Comparison of ENCODE assay signal across 22 mouse cellular contexts in genomic region chr5:45105236-45105816, GRCm38 (mm10).
DNase-seq lines count a peak whose midpoint lies in the region; ATAC-seq lines count a peak whose summit lies in the region.
"Had no signal": no experiment of that assay in that cellular context is flagged by ENCODE, and none has a peak within 500 bp of the region (broad histone marks: within the 10 kb centered on the region; RNA-seq: fewer than 3 reads in every experiment).

No protein-coding gene starts in this region.

- H3K4me3 ChIP-seq in hindbrain, embryonic 13.5 days = no peak overlapping the region
- no peak overlapping the region for H3K4me3 ChIP-seq in hindbrain, embryonic 10.5 days
- no peak overlapping the region for H3K4me3 ChIP-seq in midbrain, embryonic 16.5 days (ENCODE audit: low read depth, low read length)
- no peak overlapping the region for H3K4me3 ChIP-seq in midbrain, embryonic 10.5 days
- no peak overlapping the region for H3K4me3 ChIP-seq in forebrain, embryonic 16.5 days (replicated peaks; ENCODE audit: low read length)
- H3K4me3 ChIP-seq in neural tube, embryonic 15.5 days (replicated peaks) = no peak overlapping the region
- H3K4me3 ChIP-seq: embryonic facial prominence, embryonic 15.5 days; heart, embryonic 10.5 days; left cerebral cortex, adult 2 months; myocyte had no signal

- peak; percentile 38; the same call in 1 of the 2 replicates for ATAC-seq in hindbrain, embryonic 13.5 days (ENCODE audit: low FRiP score)
- no peak for ATAC-seq in midbrain, embryonic 16.5 days
- peak; percentile 70 for ATAC-seq in forebrain, embryonic 16.5 days
- ATAC-seq in neural tube, embryonic 15.5 days (ENCODE audit: low FRiP score) = peak; percentile 58; the same call in 1 of the 2 replicates

- H3K27ac ChIP-seq in hindbrain, embryonic 13.5 days = no peak overlapping the region; the same call in 1 of the 2 replicates
- H3K27ac ChIP-seq in hindbrain, embryonic 10.5 days = no peak overlapping the region
- peak overlapping the region; percentile 44; the same call in 1 of the 2 replicates for H3K27ac ChIP-seq in midbrain, embryonic 16.5 days (ENCODE audit: low read length)
- no peak overlapping the region for H3K27ac ChIP-seq in midbrain, embryonic 10.5 days (replicated peaks)
- peak overlapping the region; percentile 53 for H3K27ac ChIP-seq in forebrain, embryonic 16.5 days (ENCODE audit: low read length)
- H3K27ac ChIP-seq in neural tube, embryonic 15.5 days (replicated peaks) = no peak overlapping the region
- H3K27ac ChIP-seq: embryonic facial prominence, embryonic 15.5 days; heart, embryonic 10.5 days; left cerebral cortex, adult 2 months had no signal

- no peaks in the 10 kb centered on the region for H3K9me3 ChIP-seq in hindbrain, embryonic 13.5 days
- no peaks in the 10 kb centered on the region for H3K9me3 ChIP-seq in hindbrain, embryonic 10.5 days
- H3K9me3 ChIP-seq in midbrain, embryonic 16.5 days (replicated peaks; ENCODE audit: control insufficient read depth, low read length, poor library complexity, severe bottlenecking) = no peaks in the 10 kb centered on the region
- no peaks in the 10 kb centered on the region for H3K9me3 ChIP-seq in midbrain, embryonic 10.5 days (replicated peaks)
- no peaks in the 10 kb centered on the region for H3K9me3 ChIP-seq in forebrain, embryonic 16.5 days (ENCODE audit: control insufficient read depth, low read length)
- no peaks in the 10 kb centered on the region for H3K9me3 ChIP-seq in neural tube, embryonic 15.5 days (replicated peaks)
- H3K9me3 ChIP-seq: embryonic facial prominence, embryonic 15.5 days; heart, embryonic 10.5 days had no signal

- no peak overlapping the region for H3K9ac ChIP-seq in hindbrain, embryonic 13.5 days
- H3K9ac ChIP-seq in midbrain, embryonic 16.5 days (ENCODE audit: low read depth, low read length) = no peak overlapping the region
- H3K9ac ChIP-seq in forebrain, embryonic 16.5 days (replicated peaks; ENCODE audit: low read depth, low read length) = no peak overlapping the region
- no peak overlapping the region for H3K9ac ChIP-seq in neural tube, embryonic 15.5 days (replicated peaks)
- H3K9ac ChIP-seq: embryonic facial prominence, embryonic 15.5 days had no signal

- no peaks in the 10 kb centered on the region for H3K27me3 ChIP-seq in hindbrain, embryonic 13.5 days
- H3K27me3 ChIP-seq in hindbrain, embryonic 10.5 days (ENCODE audit: insufficient read depth, poor library complexity, severe bottlenecking) = no peaks in the 10 kb centered on the region
- H3K27me3 ChIP-seq in midbrain, embryonic 16.5 days (ENCODE audit: control insufficient read depth, insufficient read depth, low read depth, low read length) = no peaks in the 10 kb centered on the region
- no peaks in the 10 kb centered on the region for H3K27me3 ChIP-seq in midbrain, embryonic 10.5 days (ENCODE audit: low read depth, poor library complexity, severe bottlenecking)
- no peaks in the 10 kb centered on the region for H3K27me3 ChIP-seq in forebrain, embryonic 16.5 days (replicated peaks; ENCODE audit: control insufficient read depth, insufficient read depth, low read length)
- H3K27me3 ChIP-seq in neural tube, embryonic 15.5 days (replicated peaks) = no peaks in the 10 kb centered on the region
- H3K27me3 ChIP-seq: CH12.LX; embryonic facial prominence, embryonic 15.5 days had no signal

- WGBS in hindbrain, embryonic 13.5 days = 68% methylated on average over 9 of the region's 9 CpGs
- 77% methylated on average over 9 of the region's 9 CpGs for WGBS in hindbrain, embryonic 10.5 days
- WGBS in midbrain, embryonic 16.5 days = 50% methylated on average over 9 of the region's 9 CpGs
- WGBS in midbrain, embryonic 10.5 days = 85% methylated on average over 9 of the region's 9 CpGs
- WGBS in forebrain, embryonic 16.5 days = 36% methylated on average over 9 of the region's 9 CpGs
- WGBS in neural tube, embryonic 15.5 days = 62% methylated on average over 9 of the region's 9 CpGs

- no peaks in the 10 kb centered on the region for H3K36me3 ChIP-seq in hindbrain, embryonic 13.5 days
- no peaks in the 10 kb centered on the region for H3K36me3 ChIP-seq in hindbrain, embryonic 10.5 days
- H3K36me3 ChIP-seq in midbrain, embryonic 16.5 days (ENCODE audit: control insufficient read depth, insufficient read depth, low read length) = no peaks in the 10 kb centered on the region
- H3K36me3 ChIP-seq in midbrain, embryonic 10.5 days = no peaks in the 10 kb centered on the region
- no peaks in the 10 kb centered on the region for H3K36me3 ChIP-seq in forebrain, embryonic 16.5 days (ENCODE audit: control insufficient read depth, insufficient read depth)
- H3K36me3 ChIP-seq in neural tube, embryonic 15.5 days = no peaks in the 10 kb centered on the region
- H3K36me3 ChIP-seq: embryonic facial prominence, embryonic 15.5 days; heart, embryonic 10.5 days had no signal

- DNase-seq in hindbrain, embryonic 10.5 days (ENCODE audit: low spot score) = no peak
- no peak for DNase-seq in midbrain, embryonic 10.5 days (ENCODE audit: low spot score)
- DNase-seq in adrenal gland, postnatal 4 days (ENCODE audit: low spot score in 2 of 2) = no peak
- no peak for DNase-seq in ovary, postnatal 10 days (ENCODE audit: low spot score)
- DNase-seq: adrenal gland, postnatal 25 days; cerebellum, adult 9-10 months; kidney, adult 8-10 months; kidney, postnatal 25 days; left cerebral cortex, postnatal 4 days; lung, adult 18-20 months; lung, postnatal 36 days; thymus, postnatal 14 days had no signal

- H3K4me2 ChIP-seq in hindbrain, embryonic 13.5 days = no peak overlapping the region
- H3K4me2 ChIP-seq in midbrain, embryonic 16.5 days (ENCODE audit: low read length) = no peak overlapping the region
- H3K4me2 ChIP-seq in forebrain, embryonic 16.5 days (ENCODE audit: low read length) = peak overlapping the region; percentile 11; the same call in 1 of the 2 replicates
- no peak overlapping the region for H3K4me2 ChIP-seq in neural tube, embryonic 15.5 days
- H3K4me2 ChIP-seq: embryonic facial prominence, embryonic 15.5 days; liver, embryonic 11.5 days had no signal

- H3K4me1 ChIP-seq in hindbrain, embryonic 13.5 days (replicated peaks) = peaks cover 37% of the 10 kb centered on the region
- peaks cover 11% of the 10 kb centered on the region; the same call in 1 of the 2 replicates for H3K4me1 ChIP-seq in hindbrain, embryonic 10.5 days (replicated peaks)
- H3K4me1 ChIP-seq in midbrain, embryonic 16.5 days (ENCODE audit: control insufficient read depth, insufficient read depth, low read length) = peaks cover 32% of the 10 kb centered on the region
- peaks cover 3% of the 10 kb centered on the region for H3K4me1 ChIP-seq in midbrain, embryonic 10.5 days
- peaks cover 31% of the 10 kb centered on the region for H3K4me1 ChIP-seq in forebrain, embryonic 16.5 days (replicated peaks; ENCODE audit: control insufficient read depth, insufficient read depth, low read length)
- peaks cover 37% of the 10 kb centered on the region for H3K4me1 ChIP-seq in neural tube, embryonic 15.5 days
- H3K4me1 ChIP-seq: heart, embryonic 10.5 days had no signal

Comparison
In these comparisons a context has a peak if more than half of its experiments do, and no peak if none do; other contexts are left out.
1. H3K27ac ChIP-seq: peak in midbrain, embryonic 16.5 days (single experiment) and forebrain, embryonic 16.5 days (single experiment); none in hindbrain, embryonic 13.5 days (single experiment), hindbrain, embryonic 10.5 days (single experiment), midbrain, embryonic 10.5 days (single experiment) and neural tube, embryonic 15.5 days (single experiment).